Mouse (Mus musculus) small intestine, adult 2 months (tissue): ENCODE results near the gene Upf1.

ENCODE experiments used
- CTCF ChIP-seq: fragments of 200-500 bp; IDR thresholded peaks from 2 replicates; pipeline ENCODE4 v1.5.1; 2012; ENCODE audit warnings: low read depth, mild to moderate bottlenecking, control low read depth, inconsistent platforms, low read length, moderate library complexity, mixed read lengths; ENCODE audit not compliant: insufficient replicate concordance, insufficient read length; ENCODE audit errors: extremely low read depth
- POLR2A ChIP-seq: fragments of 200-500 bp; IDR thresholded peaks from 2 replicates; pipeline ENCODE4 v1.6.1; 2012; ENCODE audit warnings: low read depth, mild to moderate bottlenecking, control low read depth, inconsistent platforms, low read length, moderate library complexity

DNA sequence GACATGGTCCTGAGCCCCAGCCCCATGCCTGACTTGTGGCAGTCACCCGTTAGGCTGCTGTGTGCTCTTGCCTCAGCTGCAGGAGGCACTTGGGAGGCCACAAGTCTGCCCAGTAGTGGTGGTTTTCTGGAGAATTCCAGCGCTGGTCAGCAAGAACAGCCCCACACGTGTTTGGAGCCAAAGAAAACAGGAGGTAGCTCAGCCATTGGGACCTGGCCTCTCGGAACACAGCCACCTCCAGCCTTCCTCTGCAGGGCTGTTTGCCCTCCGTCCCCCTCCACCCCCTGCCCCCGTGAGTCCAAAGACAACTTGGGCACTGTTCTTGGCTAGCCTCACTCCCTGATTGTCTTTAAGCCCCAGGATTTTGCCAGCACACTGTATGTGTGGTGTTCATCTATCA is 18.9 kb upstream of the Upf1 start:
- no peak for TF ChIP-seq CTCF
- no peak for TF ChIP-seq POLR2A
